Mouse (Mus musculus) cerebellum, adult 2 months (tissue): ENCODE results near the gene Spink4.

ENCODE experiments used
- CTCF ChIP-seq: fragments of 200-500 bp; IDR thresholded peaks from 2 replicates; pipeline ENCODE4 v1.5.1; 2011; ENCODE audit warnings: low read depth, mild to moderate bottlenecking, control low read depth, low read length, moderate library complexity, borderline replicate concordance; ENCODE audit not compliant: insufficient read depth
- POLR2A ChIP-seq: fragments of 200-500 bp; IDR thresholded peaks from 2 replicates; pipeline ENCODE4 v1.6.1; 2011; ENCODE audit warnings: low read length, control low read depth, borderline replicate concordance; ENCODE audit not compliant: insufficient read depth

DNA sequence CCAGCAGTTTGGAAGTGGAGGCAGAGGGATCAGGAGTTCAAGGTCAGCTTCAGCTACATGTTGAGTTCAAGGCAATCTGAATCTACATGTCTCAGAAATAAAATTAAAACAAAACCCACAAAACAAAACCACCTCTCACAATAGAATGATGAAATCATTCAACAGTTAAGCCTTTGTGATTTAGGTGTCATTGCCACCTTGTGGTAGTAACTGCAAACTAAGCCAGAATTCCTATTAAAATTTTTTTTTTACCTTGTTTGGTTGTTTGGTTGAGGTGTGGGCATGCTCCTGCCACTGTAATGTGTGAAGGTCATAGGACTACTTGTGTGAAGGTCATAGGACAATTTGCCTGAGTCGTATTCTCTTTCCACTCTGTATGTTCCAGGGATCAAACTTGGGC, 13.6 kb upstream of the Spink4 start:
- TF ChIP-seq CTCF = peak; percentile 26; the same call in 1 of the 2 replicates
- TF ChIP-seq POLR2A = no peak
